Mouse (Mus musculus): Measurements from ENCODE around the gene Gm44596. TPM values are rescaled to one million over a fixed set of nuclear protein-coding genes. Genes with fewer than 3 reads are reported as not detected.

Gene Gm44596
- total and polyA plus RNA-seq, 3 experiments, result not detected

DNA sequence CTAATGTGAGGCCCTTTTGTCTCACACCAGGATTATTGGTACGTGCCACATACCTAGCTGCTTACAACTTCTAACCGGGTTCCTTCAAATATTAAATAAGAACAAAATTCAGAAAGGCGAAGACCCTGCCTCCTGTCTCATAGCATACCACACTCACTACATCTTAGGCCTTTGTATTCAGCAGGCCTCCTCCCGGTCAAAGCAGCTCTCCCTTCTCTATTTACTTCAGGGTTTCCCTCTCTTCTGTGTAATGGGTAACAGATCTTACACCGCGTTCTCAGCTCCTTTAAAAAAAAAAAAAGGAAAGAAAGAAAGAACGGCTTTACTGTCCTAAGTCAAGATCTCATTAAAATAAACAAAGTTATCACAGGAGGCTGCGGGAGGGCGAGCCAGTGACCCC lies 13.4 kb upstream of the Gm44596 start:
- H3K27me3 ChIP-seq (ENCODE audit: control insufficient read depth in 1 of 2, insufficient read depth in 2 of 2, low read length in 2 of 2), result no peaks in the 10 kb centered on the region
- peaks cover 46% of the 10 kb centered on the region for H3K79me2 ChIP-seq (ENCODE audit: control insufficient read depth, insufficient read depth, low read length, poor library complexity)
- H3K9me3 ChIP-seq (replicated peaks; ENCODE audit: insufficient read depth, low read length), result no peaks in the 10 kb centered on the region
- peaks cover 2 to 7% of the 10 kb centered on the region in 2 experiments; a peak in 2 of 4 replicates for H3K4me1 ChIP-seq (ENCODE audit: control insufficient read depth in 1 of 2, insufficient read depth in 2 of 2, low read length in 2 of 2)
- H3K9ac ChIP-seq (ENCODE audit: control insufficient read depth, low read depth, low read length, poor library complexity, severe bottlenecking), result peak overlapping the region; percentile 88
- H3K27ac ChIP-seq (ENCODE audit: control insufficient read depth, low read depth, low read length), result peak overlapping the region; percentile 88
- H3K36me3 ChIP-seq (ENCODE audit: control insufficient read depth in 1 of 2, insufficient read depth in 2 of 2, low read length in 2 of 2), result peaks cover 2 to 15% of the 10 kb centered on the region in 2 experiments; a peak in 3 of 4 replicates
- TF ChIP-seq ZMIZ1 (IDR thresholded peaks at IDR 0.05; ENCODE audit: low read depth, low read length) (no peak), POLR2A (IDR thresholded peaks at IDR 0.05; ENCODE audit: control insufficient read depth in 1 of 2, insufficient read depth in 1 of 2, low read depth in 1 of 2, low read length in 2 of 2, poor library complexity in 1 of 2) (no peak), TCF12 (IDR thresholded peaks at IDR 0.05; ENCODE audit: low read depth, low read length) (no peak), BHLHE40 (IDR thresholded peaks at IDR 0.05; ENCODE audit: borderline replicate concordance, low read depth, low read length) (no peak), TBP (IDR thresholded peaks at IDR 0.05; ENCODE audit: low read depth, low read length) (no peak), UBTF (IDR thresholded peaks at IDR 0.05; ENCODE audit: borderline replicate concordance, insufficient read depth, low read depth, low read length) (no peak), USF2 (IDR thresholded peaks at IDR 0.05; ENCODE audit: borderline replicate concordance in 1 of 2, insufficient read depth in 1 of 2, low read depth in 1 of 2, low read length in 2 of 2) (no peak), MAX (IDR thresholded peaks at IDR 0.05; ENCODE audit: low read length) (no peak), POLR2AphosphoS5 (IDR thresholded peaks at IDR 0.05; ENCODE audit: borderline replicate concordance, low read depth, low read length) (no peak), TAL1 (IDR thresholded peaks at IDR 0.05; ENCODE audit: low read length) (no peak), ZKSCAN1 (IDR thresholded peaks at IDR 0.05; ENCODE audit: low read depth, low read length) (no peak), GATA1 (IDR thresholded peaks at IDR 0.05; ENCODE audit: low read depth, low read length) (no peak), RAD21 (IDR thresholded peaks at IDR 0.05; ENCODE audit: low read depth, low read length) (no peak), SIN3A (IDR thresholded peaks at IDR 0.05; ENCODE audit: low read length) (no peak), NRF1 (IDR thresholded peaks at IDR 0.05; ENCODE audit: insufficient read depth, low read depth, low read length, poor library complexity, severe bottlenecking) (no peak), HCFC1 (IDR thresholded peaks at IDR 0.05; ENCODE audit: low read depth, low read length) (no peak), KAT2A (conservative IDR thresholded peaks at IDR 0.05; ENCODE audit: low read depth, low read length) (no peak), CHD1 (IDR thresholded peaks at IDR 0.05; ENCODE audit: low read depth, low read length) (no peak)
- peak overlapping the region; percentile 66 to 85 for H3K4me3 ChIP-seq (ENCODE audit: control insufficient read depth in 1 of 2, insufficient read depth in 1 of 2, low read depth in 2 of 2, low read length in 2 of 2)
- DNase-seq (ENCODE audit: low read depth, low spot score), result no peak

DNA sequence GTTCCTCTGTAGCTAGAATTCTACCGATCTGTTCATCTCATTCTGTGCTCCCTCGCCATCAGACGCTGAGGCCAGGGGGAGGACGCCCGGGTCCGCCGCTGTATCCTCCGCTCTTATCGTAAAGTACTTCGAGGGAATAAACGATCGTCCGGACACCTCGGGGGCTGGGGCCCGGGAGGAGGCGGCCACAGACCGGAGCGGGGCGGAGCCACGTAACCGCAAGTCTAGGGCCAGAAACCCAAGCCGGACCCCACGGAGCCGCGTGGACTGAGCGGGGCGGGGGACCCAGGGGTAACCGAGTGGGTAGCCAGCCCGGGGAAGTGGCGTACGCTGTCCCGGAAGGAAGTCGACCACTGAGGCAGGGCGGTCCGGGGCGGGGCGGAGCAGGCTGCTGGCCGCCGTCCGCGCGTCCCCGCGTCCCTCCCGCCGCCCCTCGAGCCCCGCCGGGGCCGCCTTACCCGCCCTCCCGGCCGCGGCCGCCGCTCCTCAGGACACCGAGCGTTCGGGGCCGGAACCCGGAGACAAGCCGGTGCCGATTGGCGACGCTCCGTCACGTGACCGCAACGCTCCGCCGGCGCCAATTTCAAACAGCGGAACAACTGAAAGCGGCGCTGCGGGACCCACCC lies 12.8 kb upstream of the Gm44596 start, which contains the start of the genes Rhno1 and Foxm1:
Rhno1 (minus strand) TSS at position 531 of the 626 bp plus-strand sequence.
Foxm1 (plus strand) TSS at position 587 of the 626 bp plus-strand sequence.
- Histone ChIP-seq H3K79me2 (ENCODE audit: control insufficient read depth, insufficient read depth, low read length, poor library complexity) (peaks cover 46% of the 10 kb centered on the region), H3K4me3 (ENCODE audit: control insufficient read depth in 1 of 2, insufficient read depth in 1 of 2, low read depth in 2 of 2, low read length in 2 of 2) (peak within 1 kb of the TSS; percentile 75 to 88), H3K9ac (ENCODE audit: control insufficient read depth, low read depth, low read length, poor library complexity, severe bottlenecking) (peak within 1 kb of the TSS; percentile 88), H3K27ac (ENCODE audit: control insufficient read depth, low read depth, low read length) (peak within 1 kb of the TSS; percentile 88), H3K36me3 (ENCODE audit: control insufficient read depth in 1 of 2, insufficient read depth in 2 of 2, low read length in 2 of 2) (peaks cover 2 to 15% of the 10 kb centered on the region in 2 experiments; a peak in 3 of 4 replicates), H3K27me3 (ENCODE audit: control insufficient read depth in 1 of 2, insufficient read depth in 2 of 2, low read length in 2 of 2) (no peaks in the 10 kb centered on the region), H3K4me1 (ENCODE audit: control insufficient read depth in 1 of 2, insufficient read depth in 2 of 2, low read length in 2 of 2) (peaks cover 2 to 7% of the 10 kb centered on the region in 2 experiments; a peak in 2 of 4 replicates), H3K9me3 (replicated peaks; ENCODE audit: insufficient read depth, low read length) (no peaks in the 10 kb centered on the region)
- peak; percentile 86 for DNase-seq (ENCODE audit: low read depth, low spot score)
- TF ChIP-seq SIN3A (IDR thresholded peaks at IDR 0.05; ENCODE audit: low read length) (peak; percentile 68), E2F4 (IDR thresholded peaks at IDR 0.05; ENCODE audit: borderline replicate concordance, low read depth, low read length) (peak; percentile 86; the same call in 1 of the 2 replicates), NRF1 (IDR thresholded peaks at IDR 0.05; ENCODE audit: insufficient read depth, low read depth, low read length, poor library complexity, severe bottlenecking) (no peak), HCFC1 (IDR thresholded peaks at IDR 0.05; ENCODE audit: low read depth, low read length) (no peak; the same call in 1 of the 2 replicates), USF2 (IDR thresholded peaks at IDR 0.05; ENCODE audit: borderline replicate concordance in 1 of 2, insufficient read depth in 1 of 2, low read depth in 1 of 2, low read length in 2 of 2) (peak; percentile 49 to 83; a peak in 3 of 4 replicates), GATA1 (IDR thresholded peaks at IDR 0.05; ENCODE audit: low read depth, low read length) (no peak), RAD21 (IDR thresholded peaks at IDR 0.05; ENCODE audit: low read depth, low read length) (no peak), MYB (IDR thresholded peaks at IDR 0.05; ENCODE audit: low read depth, low read length) (no peak), KAT2A (conservative IDR thresholded peaks at IDR 0.05; ENCODE audit: low read depth, low read length) (no peak), MAX (IDR thresholded peaks at IDR 0.05; ENCODE audit: low read length) (peak; percentile 72), CTCF (IDR thresholded peaks at IDR 0.05 in 2 of 3, conservative IDR thresholded peaks at IDR 0.05 in 1 of 3; ENCODE audit: control insufficient read depth in 1 of 3, insufficient read depth in 1 of 3, low read depth in 2 of 3, low read length in 3 of 3, poor library complexity in 1 of 3, severe bottlenecking in 1 of 3) (no peak), MXI1 (IDR thresholded peaks at IDR 0.05; ENCODE audit: low read depth, low read length) (peak; percentile 66), MAFK (IDR thresholded peaks at IDR 0.05; ENCODE audit: borderline replicate concordance, low read depth, low read length) (no peak), JUND (IDR thresholded peaks at IDR 0.05; ENCODE audit: low read depth, low read length) (no peak), ELF1 (IDR thresholded peaks at IDR 0.05; ENCODE audit: low read depth, low read length) (no peak; the same call in 1 of the 2 replicates), GABPA (IDR thresholded peaks at IDR 0.05; ENCODE audit: low read depth, low read length) (no peak), ZNF384 (IDR thresholded peaks at IDR 0.05; ENCODE audit: low read depth, low read length) (no peak), SMC3 (IDR thresholded peaks at IDR 0.05; ENCODE audit: low read depth, low read length) (no peak), ETS1 (IDR thresholded peaks at IDR 0.05; ENCODE audit: low read depth, low read length) (no peak)
